Mouse (Mus musculus) limb, embryonic 10.5 days (tissue): ENCODE data around the gene Wdr5b. TPM values are rescaled to one million over a fixed set of nuclear protein-coding genes. Genes with fewer than 3 reads are reported as not detected.

Source experiments
- DNase-seq: peaks from one replicate; pipeline ENCODE4 v3.0.0-alpha.2; 2017; ENCODE audit warnings: low spot score
- H3K27ac ChIP-seq: fragments of 300-500 bp; sonication (generic); 2 replicates; pipeline ENCODE4 v1.5.1; 2016; ENCODE audit warnings: mild to moderate bottlenecking
- H3K27me3 ChIP-seq: fragments of 300-500 bp; sonication (generic); 2 replicates; pipeline ENCODE4 v1.6.1; 2016; ENCODE audit warnings: low read depth, mild to moderate bottlenecking; ENCODE audit not compliant: poor library complexity, severe bottlenecking
- H3K36me3 ChIP-seq: fragments of 300-500 bp; sonication (generic); 2 replicates; pipeline ENCODE4 v1.6.1; 2016; ENCODE audit warnings: mild to moderate bottlenecking, moderate library complexity
- H3K4me1 ChIP-seq: fragments of 300-500 bp; sonication (generic); 2 replicates; pipeline ENCODE4 v1.6.1; 2016
- H3K4me3 ChIP-seq: fragments of 300-500 bp; sonication (generic); 2 replicates; pipeline ENCODE4 v1.5.1; 2016; ENCODE audit warnings: mild to moderate bottlenecking, moderate library complexity
- H3K9me3 ChIP-seq: fragments of 300-500 bp; sonication (generic); replicated peaks from 2 replicates; pipeline ENCODE4 v1.6.1; 2016; ENCODE audit warnings: mild to moderate bottlenecking
- WGBS: fragments of 180-500 bp; shearing (Covaris S2); methylation state at CpG from one replicate; pipeline ENCODE4 v1.1.7; 2016; 5-methylcytosine and 5-hydroxymethylcytosine counted together
- polyA plus RNA-seq: library from polyadenylated mRNA; unstranded; fragments of >200 nt; fragmentation: Nextera tagmentation; extraction: Ambion mirVana; gene quantifications from 2 replicates; pipeline ENCODE4 v1.2.1, GENCODE M21; 2016

Wdr5b gene
- polyA plus RNA-seq, 1 experiment from 2014 or later: 8.3 TPM

GRCm38 (mm10) chr16:36074772-36075171 lies 33.8 kb downstream of the Wdr5b start:
- DNase-seq: no peak
- Histone ChIP-seq H3K36me3 (0 out of 2 replicates have a peak, but pooled peaks cover 2% of the 10 kb centered on the region), H3K4me1 (peaks cover 10% of the 10 kb centered on the region), H3K9me3 (no peaks in the 10 kb centered on the region), H3K27me3 (no peaks in the 10 kb centered on the region), H3K27ac (no peak overlapping the region), H3K4me3 (no peak overlapping the region)
- WGBS: 94% methylated on average over 3 of the region's 3 CpGs

- Histone ChIP-seq H3K9me3 (no peaks in the 10 kb centered on the region), H3K27ac (no peak overlapping the region), H3K27me3 (no peaks in the 10 kb centered on the region), H3K36me3 (peaks cover 34% of the 10 kb centered on the region), H3K4me1 (no peaks in the 10 kb centered on the region), H3K4me3 (no peak overlapping the region)
- no peak for DNase-seq
- 96% methylated on average over 3 of the region's 3 CpGs for WGBS
These were observed 38.9 kb downstream of the Wdr5b start for GRCm38 (mm10) chr16:36079916-36080315.

GRCm38 (mm10) chr16:36087846-36088245 lies 46.9 kb downstream of the Wdr5b start:
- Histone ChIP-seq H3K27ac (no peak overlapping the region), H3K9me3 (no peaks in the 10 kb centered on the region), H3K36me3 (peaks cover 91% of the 10 kb centered on the region), H3K4me3 (no peak overlapping the region), H3K27me3 (no peaks in the 10 kb centered on the region), H3K4me1 (no peaks in the 10 kb centered on the region)
- WGBS: 93% methylated on average over 4 of the region's 4 CpGs
- no peak for DNase-seq

- no peaks in the 10 kb centered on the region for H3K4me1 ChIP-seq
- peaks cover 78% of the 10 kb centered on the region for H3K36me3 ChIP-seq
- 85% methylated on average over 7 of the region's 7 CpGs for WGBS
- H3K4me3 ChIP-seq: no peak overlapping the region
- no peaks in the 10 kb centered on the region for H3K9me3 ChIP-seq
- H3K27me3 ChIP-seq: no peaks in the 10 kb centered on the region
- no peak overlapping the region for H3K27ac ChIP-seq
- no peak for DNase-seq
These were observed 48.1 kb downstream of the Wdr5b start for GRCm38 (mm10) chr16:36089065-36089464.

- no peaks in the 10 kb centered on the region for H3K9me3 ChIP-seq
These were observed 49.0 kb downstream of the Wdr5b start for GRCm38 (mm10) chr16:36089850-36090616.

GRCm38 (mm10) chr16:36090785-36091509 lies 50.0 kb downstream of the Wdr5b start:
- Histone ChIP-seq H3K36me3 (peaks cover 60% of the 10 kb centered on the region), H3K4me3 (no peak overlapping the region), H3K4me1 (no peaks in the 10 kb centered on the region), H3K27me3 (no peaks in the 10 kb centered on the region), H3K27ac (no peak overlapping the region), H3K9me3 (no peaks in the 10 kb centered on the region)
- DNase-seq: no peak
- WGBS: 94% methylated on average over 11 of the region's 11 CpGs

More at GRCm38 (mm10) chr16:36089850-36090616, 49.0 kb downstream of the Wdr5b start:
- no peak for DNase-seq
- peaks cover 69% of the 10 kb centered on the region for H3K36me3 ChIP-seq
- H3K27ac ChIP-seq: no peak overlapping the region
- H3K27me3 ChIP-seq: no peaks in the 10 kb centered on the region
- H3K4me1 ChIP-seq: no peaks in the 10 kb centered on the region
- no peak overlapping the region for H3K4me3 ChIP-seq
- 81% methylated on average over 8 of the region's 8 CpGs for WGBS

Other genes with a start within 250 kb of the Wdr5b start
- 0.19 and 0.24 TPM in 2 replicates for gene Parp14, start 169.6 kb upstream of the Wdr5b start, polyA plus RNA-seq
- 1.5 and 2.5 TPM in 2 replicates for gene Parp9, start 102.7 kb upstream of the Wdr5b start, polyA plus RNA-seq
- gene Dtx3l, start 102.0 kb upstream of the Wdr5b start, polyA plus RNA-seq: 1.8 and 2.7 TPM in 2 replicates
- gene Kpna1, start 62.4 kb upstream of the Wdr5b start, polyA plus RNA-seq: 58.0 and 59.0 TPM in 2 replicates
- gene Fam162a, start 30.4 kb downstream of the Wdr5b start, polyA plus RNA-seq: 353 and 424 TPM in 2 replicates
- 107 and 125 TPM in 2 replicates for gene Ccdc58, start 30.5 kb downstream of the Wdr5b start, polyA plus RNA-seq
- gene Csta1, start 90.1 kb downstream of the Wdr5b start, polyA plus RNA-seq: 0.13 TPM in 1 of 2 replicates, not detected in the other
- not detected in 2 replicates for gene Stfa2l1, start 115.6 kb downstream of the Wdr5b start, polyA plus RNA-seq
- not detected in 2 replicates for gene Gm5483, start 143.0 kb downstream of the Wdr5b start, polyA plus RNA-seq
- not detected in 2 replicates for gene Gm5416, start 169.2 kb downstream of the Wdr5b start, polyA plus RNA-seq
- gene 2010005H15Rik, start 180.3 kb downstream of the Wdr5b start, polyA plus RNA-seq: 0.49 TPM in 1 of 2 replicates, not detected in the other
- gene Stfa1, start 235.8 kb downstream of the Wdr5b start, polyA plus RNA-seq: 0.35 and 1.7 TPM in 2 replicates